Mouse (Mus musculus): ENCODE data around the gene Vti1b.
A peak's percentile ranks its signal among the peaks of the same experiment; 100 is the strongest.

The Vti1b gene

DNA sequence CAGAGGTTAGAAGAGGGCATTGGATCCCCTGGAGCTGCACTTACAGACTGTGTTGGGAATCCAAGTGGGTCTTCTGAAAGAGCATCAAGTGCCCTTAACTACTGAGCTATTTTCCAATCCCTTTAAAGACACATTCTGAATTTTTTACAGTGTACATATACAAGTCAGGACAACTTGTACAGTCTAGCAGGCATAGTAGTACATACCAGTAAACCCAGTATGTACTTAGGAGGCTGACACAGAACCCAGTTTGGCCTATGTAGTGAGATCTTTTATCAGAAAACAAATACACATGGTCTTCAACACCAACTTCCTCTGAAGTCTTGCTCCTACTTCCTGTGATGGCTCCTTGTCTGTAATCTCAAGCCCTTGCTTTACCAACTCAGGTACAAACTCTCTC is 33.5 kb downstream of the Vti1b start:
- DNase-seq (ENCODE audit: low spot score in 2 of 2), result no peak

DNA sequence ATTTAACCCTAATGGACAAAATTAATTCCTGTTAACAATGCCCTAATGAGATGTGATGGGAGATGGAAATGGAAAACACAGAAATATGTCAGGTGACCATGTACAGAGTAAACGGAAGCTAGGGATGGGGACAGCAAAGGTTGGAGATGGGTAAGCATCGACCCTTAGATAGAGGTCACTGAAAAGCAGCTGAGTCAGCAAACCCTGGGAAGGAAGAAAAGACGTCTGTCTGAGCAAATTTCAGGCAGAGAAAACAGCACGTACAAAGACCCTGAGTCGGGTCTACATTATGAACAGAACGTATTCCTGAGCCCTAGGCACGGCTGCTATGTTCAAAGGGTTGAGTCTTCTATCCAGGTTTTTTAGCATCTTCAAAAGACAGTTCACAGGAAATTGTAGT is 35.5 kb downstream of the Vti1b start:
- no peak for DNase-seq (ENCODE audit: low spot score in 2 of 2)

DNA sequence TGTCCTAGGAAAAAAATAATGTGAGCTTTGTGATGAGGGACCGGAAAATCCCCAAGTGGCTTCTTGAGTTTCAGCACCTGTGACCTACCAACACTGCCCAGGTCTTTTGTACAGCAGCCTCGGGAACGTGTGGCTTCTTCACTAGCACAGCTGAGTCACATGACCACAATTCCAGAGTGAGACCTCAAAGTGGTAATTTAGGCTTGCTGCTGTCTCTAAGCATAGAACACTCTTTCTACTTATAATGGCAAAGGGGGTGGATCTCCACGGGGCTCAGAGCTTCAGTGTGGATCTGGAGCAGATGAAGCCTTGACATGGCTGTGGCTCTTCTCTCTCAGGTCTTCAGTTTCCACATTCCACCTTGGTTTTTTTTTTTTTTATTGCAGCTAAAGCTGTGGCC is 37.4 kb downstream of the Vti1b start:
- DNase-seq (ENCODE audit: low spot score in 2 of 2), result peak in 1 of 2 experiments; percentile 6

DNA sequence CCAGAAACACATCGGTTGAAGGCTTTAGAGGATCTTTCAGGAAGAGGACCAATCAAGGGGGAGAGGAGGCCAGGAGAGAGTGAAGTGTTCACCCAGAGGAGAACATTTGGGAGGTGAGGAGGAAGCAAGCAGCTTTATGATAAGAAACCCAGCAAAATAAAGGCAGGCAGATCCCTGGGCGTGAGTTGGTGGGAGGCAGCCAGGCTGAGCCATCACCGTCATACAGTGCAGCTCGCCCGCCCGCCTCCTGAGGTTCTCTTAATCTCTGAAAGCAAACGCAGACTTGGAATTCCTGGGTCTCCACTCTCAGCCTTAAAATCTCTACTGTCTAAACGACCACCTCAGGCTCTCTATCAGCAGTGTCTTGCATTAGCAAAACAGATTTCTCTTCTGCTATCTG is 37.8 kb downstream of the Vti1b start:
- DNase-seq (ENCODE audit: low spot score in 2 of 2), result peak in 1 of 2 experiments; percentile 5

DNA sequence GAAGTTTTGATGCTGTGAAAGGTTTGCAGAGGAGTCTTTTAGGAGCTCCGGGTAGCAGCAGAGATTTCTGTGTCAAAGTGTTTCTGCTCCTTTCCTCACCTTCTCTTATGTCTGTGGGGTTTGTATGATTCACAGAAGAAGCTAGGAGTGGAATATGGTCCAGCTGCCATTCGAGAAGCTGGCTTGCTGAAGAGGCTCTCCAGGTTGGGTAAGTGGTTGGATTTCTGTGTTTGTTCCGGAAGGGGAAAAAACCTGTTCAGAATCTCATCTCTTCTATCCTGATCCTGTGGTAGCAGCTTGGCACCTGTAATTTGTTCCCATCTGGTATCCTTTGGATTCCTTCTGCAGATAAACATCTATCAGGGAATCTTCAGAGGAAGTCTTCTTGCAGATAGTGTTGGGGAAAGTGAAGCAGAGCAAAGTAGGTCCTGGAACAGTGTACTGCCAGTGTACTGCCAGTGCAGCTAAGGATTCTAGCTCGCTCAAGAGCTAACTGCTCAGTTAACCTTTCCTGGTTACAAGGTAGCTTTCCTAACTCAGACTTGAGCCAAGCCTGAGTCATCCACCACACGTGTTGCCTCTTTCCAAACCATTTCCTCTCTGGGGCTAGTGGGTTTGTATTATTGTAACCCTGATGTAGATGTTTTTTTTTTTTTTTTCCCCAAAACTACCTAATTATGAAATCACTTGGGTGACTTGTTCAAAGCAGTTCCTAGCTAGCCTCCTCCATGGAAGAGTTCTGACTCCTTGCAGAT is 40.6 kb downstream of the Vti1b start:
- DNase-seq (ENCODE audit: low spot score in 2 of 2), result no peak

DNA sequence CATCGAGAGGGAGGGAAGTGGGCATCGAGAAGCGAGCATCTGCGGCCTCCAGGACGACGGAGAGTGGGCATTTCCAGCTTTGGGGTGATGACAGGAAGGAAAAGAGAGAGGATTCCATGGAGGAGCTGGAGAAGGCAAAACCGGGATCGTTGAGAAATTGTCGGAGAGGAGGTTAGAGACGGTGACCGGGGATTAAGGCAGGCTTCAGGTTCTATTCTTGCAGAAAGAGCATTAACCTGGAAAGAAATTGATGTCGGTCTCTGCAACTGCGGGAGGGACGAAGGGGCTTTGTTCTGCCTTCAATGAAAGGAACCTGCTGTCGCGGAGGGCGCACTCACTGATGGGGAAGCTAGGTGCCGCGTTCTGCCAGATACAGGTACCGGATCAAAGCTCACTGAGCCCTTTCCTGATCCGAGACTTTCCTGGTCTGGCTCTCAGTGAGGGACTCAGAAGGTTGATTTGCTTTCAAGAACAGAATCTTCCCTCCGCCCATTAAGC is 41.2 kb downstream of the Vti1b start:
- peak in 1 of 2 experiments; percentile 5 for DNase-seq (ENCODE audit: low spot score in 2 of 2)

DNA sequence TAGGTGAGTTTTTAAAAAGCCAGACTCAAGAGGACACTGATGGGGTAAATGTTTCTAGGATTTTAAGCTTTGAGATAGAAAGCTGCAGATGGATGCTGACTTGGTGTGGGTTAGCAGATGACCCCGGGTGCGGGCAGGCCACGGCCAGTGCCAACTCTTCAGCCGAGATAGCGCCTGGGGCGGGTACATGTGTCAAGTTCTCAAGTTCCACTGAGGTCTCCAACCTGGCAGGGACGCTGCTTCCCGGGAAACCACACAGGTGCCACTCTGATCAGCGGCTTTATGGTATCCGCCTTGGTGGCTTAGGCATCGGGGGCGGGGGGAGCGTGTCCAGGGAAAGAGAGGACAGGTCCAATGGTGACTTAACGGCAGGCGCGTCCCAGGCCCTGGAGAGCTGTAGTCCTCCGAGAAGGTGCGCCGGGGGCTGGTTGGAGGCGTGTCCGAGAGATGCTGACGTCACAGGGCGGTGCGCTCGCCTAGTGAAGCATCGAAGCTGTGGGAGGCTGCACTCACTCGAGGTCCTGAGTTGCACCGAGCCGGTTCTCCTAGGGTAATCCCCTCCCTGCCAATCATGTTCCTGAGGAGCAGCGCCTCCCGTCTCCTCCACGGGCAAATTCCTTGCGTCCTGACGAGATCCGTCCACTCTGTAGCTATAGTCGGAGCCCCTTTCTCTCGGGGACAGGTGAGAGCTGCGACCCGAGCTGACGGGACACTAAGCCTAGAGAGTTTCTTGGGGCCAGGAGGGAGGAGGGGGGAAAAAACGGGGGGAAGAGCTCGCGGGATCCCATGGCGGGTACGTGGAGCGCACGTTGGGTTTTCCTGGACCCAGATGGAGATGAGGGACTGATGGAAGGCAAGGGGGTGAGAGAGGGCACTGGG is 41.9 kb downstream of the Vti1b start, which contains the start of gene Arg2:
Gene Arg2 (plus strand): TSS at position 479 of the 879 bp plus-strand sequence.
- peak; percentile 59 to 61 for DNase-seq (ENCODE audit: low spot score in 2 of 2)

DNA sequence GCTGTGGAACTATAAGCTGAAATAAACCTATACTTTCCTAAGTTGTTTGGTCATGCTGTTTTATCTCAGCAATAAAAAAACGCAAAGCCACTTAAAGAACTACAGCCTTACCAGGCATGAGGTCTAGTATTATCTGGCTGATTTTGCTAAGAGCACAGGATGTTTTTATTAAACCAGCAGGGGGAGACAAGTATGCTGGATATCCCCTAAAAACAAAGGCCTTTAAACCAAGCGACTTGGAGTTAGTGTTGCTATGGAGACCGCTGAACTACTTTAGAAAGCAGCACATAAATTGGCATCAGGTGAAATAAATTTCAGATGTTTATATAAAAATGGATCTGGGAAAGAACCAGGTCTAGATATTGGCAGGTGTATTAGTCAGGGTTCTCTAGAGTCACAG is 49.6 kb downstream of the Vti1b start:
- no peak for DNase-seq (ENCODE audit: low spot score in 2 of 2)

DNA sequence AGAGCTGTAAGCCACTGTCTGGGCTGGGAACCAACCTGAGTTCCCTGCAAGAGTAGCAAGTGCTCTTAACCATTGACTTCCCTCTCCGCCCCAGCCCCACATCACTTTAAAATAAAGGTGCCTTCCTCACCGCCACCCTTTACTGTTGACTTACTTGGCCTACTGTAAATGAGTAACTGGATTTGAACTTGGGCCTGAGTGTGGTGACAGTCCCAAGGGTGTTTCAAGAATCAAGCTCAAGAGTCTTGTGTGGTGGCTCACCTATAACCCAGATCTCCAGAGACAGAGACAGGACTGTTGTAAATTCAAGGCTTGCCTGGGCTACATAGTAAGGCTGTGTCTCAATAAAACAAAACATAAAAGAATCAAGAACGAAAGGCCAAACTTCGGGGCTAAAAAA is 53.5 kb downstream of the Vti1b start:
- no peak for DNase-seq (ENCODE audit: low spot score in 2 of 2)
